Mouse (Mus musculus) heart, embryonic 15.5 days (tissue): ENCODE data around the gene Pdzrn3. TPM values are rescaled to one million over a fixed set of nuclear protein-coding genes. Genes with fewer than 3 reads are reported as not detected.

Source experiments
- ATAC-seq: fragments of 200-750 bp; cut with Nextera tagmentation; replicated peaks from 2 replicates; pipeline ENCODE4 v1.8.0; 2017; ENCODE audit warnings: low read depth, moderate TSS enrichment; ENCODE audit not compliant: insufficient number of reproducible peaks, insufficient read depth, low FRiP score
- H3K27ac ChIP-seq: fragments of 300-500 bp; sonication (generic); 2 replicates; pipeline ENCODE4 v1.5.1; 2015; ENCODE audit warnings: mild to moderate bottlenecking, inconsistent platforms
- H3K27me3 ChIP-seq: fragments of 300-500 bp; sonication (generic); 2 replicates; pipeline ENCODE4 v1.6.1; 2015; ENCODE audit warnings: inconsistent platforms
- H3K36me3 ChIP-seq: fragments of 300-500 bp; sonication (generic); 2 replicates; pipeline ENCODE4 v1.6.1; 2015; ENCODE audit warnings: mild to moderate bottlenecking, inconsistent platforms
- H3K4me1 ChIP-seq: fragments of 300-500 bp; sonication (generic); replicated peaks from 2 replicates; pipeline ENCODE4 v1.6.1; 2015; ENCODE audit warnings: inconsistent platforms
- H3K4me2 ChIP-seq: fragments of 300-500 bp; sonication (generic); 2 replicates; pipeline ENCODE4 v1.6.1; 2015; ENCODE audit warnings: inconsistent platforms, mild to moderate bottlenecking, moderate library complexity
- H3K4me3 ChIP-seq: fragments of 300-500 bp; sonication (generic); 2 replicates; pipeline ENCODE4 v1.5.1; 2015; ENCODE audit warnings: mild to moderate bottlenecking, inconsistent platforms
- H3K9ac ChIP-seq: fragments of 300-500 bp; sonication (generic); 2 replicates; pipeline ENCODE4 v1.6.1; 2015; ENCODE audit warnings: mild to moderate bottlenecking, inconsistent platforms
- H3K9me3 ChIP-seq: fragments of 300-500 bp; sonication (generic); replicated peaks from 2 replicates; pipeline ENCODE4 v1.6.1; 2016; ENCODE audit warnings: inconsistent platforms
- WGBS: fragments of 180-500 bp; shearing (Covaris S2); methylation state at CpG from one replicate; pipeline ENCODE4 v1.1.7; 2015; ENCODE audit warnings: mixed read lengths; 5-methylcytosine and 5-hydroxymethylcytosine counted together
- polyA plus RNA-seq: library from polyadenylated mRNA; unstranded; fragments of >200 nt; fragmentation: Nextera tagmentation; extraction: Ambion mirVana; gene quantifications from 2 replicates; pipeline ENCODE4 v1.2.1, GENCODE M21; 2015

Pdzrn3 gene
- polyA plus RNA-seq, 1 experiment from 2014 or later, result 12.8 TPM

GRCm38 (mm10) chr6:101289428-101289827 lies 88.3 kb downstream of the Pdzrn3 start:
- Histone ChIP-seq H3K36me3 (no peaks in the 10 kb centered on the region), H3K9ac (no peak overlapping the region), H3K27ac (peak overlapping the region; percentile 11; the same call in 1 of the 2 replicates), H3K4me2 (no peak overlapping the region), H3K4me1 (peaks cover 53% of the 10 kb centered on the region), H3K9me3 (no peaks in the 10 kb centered on the region), H3K4me3 (no peak overlapping the region), H3K27me3 (no peaks in the 10 kb centered on the region)
- WGBS, result 72% methylated on average over 4 of the region's 4 CpGs
- ATAC-seq, result no peak

GRCm38 (mm10) chr6:101287566-101288173 lies 90.0 kb downstream of the Pdzrn3 start:
- no peak overlapping the region for H3K27ac ChIP-seq
- no peak for ATAC-seq
- H3K9ac ChIP-seq, result no peak overlapping the region
- H3K4me2 ChIP-seq, result no peak overlapping the region
- peaks cover 56% of the 10 kb centered on the region for H3K4me1 ChIP-seq
- no peaks in the 10 kb centered on the region for H3K27me3 ChIP-seq
- WGBS, result 71% methylated on average over 5 of the region's 5 CpGs
- H3K9me3 ChIP-seq, result no peaks in the 10 kb centered on the region
- no peak overlapping the region for H3K4me3 ChIP-seq
- H3K36me3 ChIP-seq, result no peaks in the 10 kb centered on the region

GRCm38 (mm10) chr6:101287077-101287476 lies 90.6 kb downstream of the Pdzrn3 start:
- no peak for ATAC-seq
- H3K9me3 ChIP-seq, result no peaks in the 10 kb centered on the region
- WGBS, result 85% methylated on average over 2 of the region's 2 CpGs

GRCm38 (mm10) chr6:101284368-101284955 lies 93.2 kb downstream of the Pdzrn3 start:
- H3K4me3 ChIP-seq, result no peak overlapping the region
- 54% methylated on average over 6 of the region's 6 CpGs for WGBS
- H3K27me3 ChIP-seq, result no peaks in the 10 kb centered on the region
- no peaks in the 10 kb centered on the region for H3K9me3 ChIP-seq
- H3K27ac ChIP-seq, result no peak overlapping the region
- H3K4me2 ChIP-seq, result no peak overlapping the region
- H3K4me1 ChIP-seq, result peaks cover 58% of the 10 kb centered on the region
- no peak for ATAC-seq
- H3K36me3 ChIP-seq, result no peaks in the 10 kb centered on the region
- no peak overlapping the region for H3K9ac ChIP-seq

More at GRCm38 (mm10) chr6:101287077-101287476, 90.6 kb downstream of the Pdzrn3 start:
- peaks cover 56% of the 10 kb centered on the region for H3K4me1 ChIP-seq
- no peak overlapping the region for H3K27ac ChIP-seq
- H3K36me3 ChIP-seq, result no peaks in the 10 kb centered on the region
- no peak overlapping the region for H3K4me2 ChIP-seq
- no peak overlapping the region for H3K9ac ChIP-seq
- no peaks in the 10 kb centered on the region for H3K27me3 ChIP-seq
- no peak overlapping the region for H3K4me3 ChIP-seq

GRCm38 (mm10) chr6:101283891-101284290 lies 93.8 kb downstream of the Pdzrn3 start:
- Histone ChIP-seq H3K9ac (no peak overlapping the region), H3K4me3 (no peak overlapping the region), H3K36me3 (no peaks in the 10 kb centered on the region), H3K9me3 (no peaks in the 10 kb centered on the region), H3K27me3 (no peaks in the 10 kb centered on the region), H3K27ac (peak overlapping the region; percentile 21; the same call in 1 of the 2 replicates), H3K4me1 (peaks cover 57% of the 10 kb centered on the region), H3K4me2 (no peak overlapping the region)
- no peak for ATAC-seq
- WGBS, result 54% methylated on average over 3 of the region's 3 CpGs

GRCm38 (mm10) chr6:101281644-101282043 lies 96.1 kb downstream of the Pdzrn3 start:
- peaks cover 3% of the 10 kb centered on the region; the same call in 1 of the 2 replicates for H3K36me3 ChIP-seq
- no peaks in the 10 kb centered on the region for H3K27me3 ChIP-seq
- ATAC-seq, result no peak
- H3K4me2 ChIP-seq, result no peak overlapping the region
- peak overlapping the region; percentile 30; the same call in 1 of the 2 replicates for H3K27ac ChIP-seq
- peaks cover 63% of the 10 kb centered on the region for H3K4me1 ChIP-seq
- 42% methylated on average over 3 of the region's 3 CpGs for WGBS
- no peaks in the 10 kb centered on the region for H3K9me3 ChIP-seq
- H3K4me3 ChIP-seq, result no peak overlapping the region
- H3K9ac ChIP-seq, result no peak overlapping the region

- 33% methylated on average over 9 of the region's 9 CpGs for WGBS
- no peak for ATAC-seq
- peaks cover 3% of the 10 kb centered on the region; the same call in 1 of the 2 replicates for H3K36me3 ChIP-seq
These were observed 96.9 kb downstream of the Pdzrn3 start for GRCm38 (mm10) chr6:101280811-101281218.

GRCm38 (mm10) chr6:101278286-101278932 lies 99.3 kb downstream of the Pdzrn3 start:
- no peak overlapping the region for H3K9ac ChIP-seq
- no peak overlapping the region for H3K4me2 ChIP-seq
- no peak overlapping the region for H3K4me3 ChIP-seq
- no peaks in the 10 kb centered on the region for H3K9me3 ChIP-seq
- H3K27me3 ChIP-seq, result no peaks in the 10 kb centered on the region
- peak overlapping the region; percentile 4 for H3K27ac ChIP-seq
- 53% methylated on average over 13 of the region's 13 CpGs for WGBS
- no peak; the same call in 1 of the 2 replicates for ATAC-seq
- H3K4me1 ChIP-seq, result peaks cover 69% of the 10 kb centered on the region
- peaks cover 3% of the 10 kb centered on the region; the same call in 1 of the 2 replicates for H3K36me3 ChIP-seq

More at GRCm38 (mm10) chr6:101280811-101281218, 96.9 kb downstream of the Pdzrn3 start:
- peaks cover 67% of the 10 kb centered on the region for H3K4me1 ChIP-seq
- H3K27ac ChIP-seq, result peak overlapping the region; percentile 55
- H3K9me3 ChIP-seq, result no peaks in the 10 kb centered on the region
- no peak overlapping the region for H3K4me3 ChIP-seq
- H3K9ac ChIP-seq, result 0 out of 2 replicates have a peak overlapping the region, but pooled peaks have one; percentile 14
- H3K4me2 ChIP-seq, result peak overlapping the region; percentile 29; the same call in 1 of the 2 replicates
- H3K27me3 ChIP-seq, result no peaks in the 10 kb centered on the region

- peak overlapping the region; percentile 85 for H3K27ac ChIP-seq
- H3K27me3 ChIP-seq, result no peaks in the 10 kb centered on the region
These were observed 101.4 kb downstream of the Pdzrn3 start for GRCm38 (mm10) chr6:101276261-101276660.

GRCm38 (mm10) chr6:101275806-101276205 lies 101.9 kb downstream of the Pdzrn3 start:
- no peak overlapping the region for H3K4me3 ChIP-seq
- no peak for ATAC-seq
- H3K36me3 ChIP-seq, result peaks cover 3% of the 10 kb centered on the region; the same call in 1 of the 2 replicates
- peaks cover 80% of the 10 kb centered on the region for H3K4me1 ChIP-seq
- no peaks in the 10 kb centered on the region for H3K27me3 ChIP-seq
- peak overlapping the region; percentile 85 for H3K27ac ChIP-seq
- H3K4me2 ChIP-seq, result no peak overlapping the region
- no peak overlapping the region for H3K9ac ChIP-seq
- 69% methylated on average over 3 of the region's 3 CpGs for WGBS
- H3K9me3 ChIP-seq, result no peaks in the 10 kb centered on the region

More at GRCm38 (mm10) chr6:101276261-101276660, 101.4 kb downstream of the Pdzrn3 start:
- WGBS, result 62% methylated on average over 8 of the region's 8 CpGs
- H3K9me3 ChIP-seq, result no peaks in the 10 kb centered on the region
- no peak for ATAC-seq
- H3K36me3 ChIP-seq, result peaks cover 3% of the 10 kb centered on the region; the same call in 1 of the 2 replicates
- H3K9ac ChIP-seq, result no peak overlapping the region
- peaks cover 79% of the 10 kb centered on the region for H3K4me1 ChIP-seq
- H3K4me3 ChIP-seq, result no peak overlapping the region
- no peak overlapping the region for H3K4me2 ChIP-seq

GRCm38 (mm10) chr6:101274846-101275245 lies 102.9 kb downstream of the Pdzrn3 start:
- Histone ChIP-seq H3K27me3 (no peaks in the 10 kb centered on the region), H3K9me3 (no peaks in the 10 kb centered on the region), H3K4me2 (no peak overlapping the region), H3K9ac (no peak overlapping the region), H3K4me3 (no peak overlapping the region), H3K27ac (peak overlapping the region; percentile 85), H3K36me3 (peaks cover 3% of the 10 kb centered on the region; the same call in 1 of the 2 replicates), H3K4me1 (peaks cover 83% of the 10 kb centered on the region)
- WGBS, result 29% methylated on average over 2 of the region's 2 CpGs
- ATAC-seq, result peak; percentile 29
